Mouse (Mus musculus) embryonic fibroblast, embryonic 13.5 days (primary cell): ENCODE data around the gene Hlcs.
"Not testable (repeated sequence)": the region's sequence is repeated elsewhere in the genome, so short reads cannot be mapped to it uniquely, and the experiment has no call there.

Source experiments
- CTCF ChIP-seq: IDR thresholded peaks from 2 replicates; pipeline ENCODE4 v1.5.1; 2011; ENCODE audit warnings: mild to moderate bottlenecking, control low read depth, low read length, moderate library complexity, borderline replicate concordance; ENCODE audit not compliant: insufficient read depth
- POLR2A ChIP-seq: IDR thresholded peaks from 2 replicates; pipeline ENCODE4 v1.6.1; 2011; ENCODE audit warnings: low read depth, mild to moderate bottlenecking, control low read depth, low read length, moderate library complexity

- TF ChIP-seq POLR2A, CTCF: not testable (repeated sequence)
Observed at GRCm38 (mm10) chr16:94339164-94340160, 26.1 kb upstream of the Hlcs start.
